Mouse (Mus musculus) lung, adult 2 months (tissue): ENCODE data around the gene Tmem114.

Experiments used
- CTCF ChIP-seq: fragments of 200-500 bp; IDR thresholded peaks from 2 replicates; pipeline ENCODE4 v1.5.1; 2011; ENCODE audit warnings: mild to moderate bottlenecking, low read length, control low read depth; ENCODE audit not compliant: insufficient read depth
- POLR2A ChIP-seq: fragments of 200-500 bp; IDR thresholded peaks from 2 replicates; pipeline ENCODE4 v1.6.1; 2011; ENCODE audit warnings: low read depth, mild to moderate bottlenecking, control low read depth, low read length, borderline replicate concordance; ENCODE audit errors: extremely low read depth

DNA sequence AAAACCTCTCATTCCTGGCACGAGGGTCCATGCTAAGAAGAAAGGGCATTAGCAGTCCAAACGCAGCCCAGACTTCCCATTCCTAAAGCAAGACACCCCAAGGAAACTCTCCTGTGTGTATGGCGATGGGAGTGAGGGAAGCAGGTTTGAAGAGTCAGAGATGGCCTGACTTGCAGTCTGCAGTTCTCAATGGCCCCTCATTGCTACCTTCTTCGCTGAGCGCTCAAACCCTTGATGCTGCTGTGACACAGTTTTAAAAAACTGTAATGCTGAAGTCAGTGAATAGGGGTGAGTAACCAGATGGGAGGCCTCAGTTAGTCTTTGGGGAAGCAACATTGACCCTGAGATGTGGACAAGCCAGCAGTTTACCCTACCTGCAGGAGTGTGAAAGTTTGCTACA, 800 bp upstream of the Tmem114 start:
- no peak for TF ChIP-seq CTCF
- TF ChIP-seq POLR2A: no peak
